Mouse (Mus musculus): ENCODE data around the gene Phlda3.

The Phlda3 gene

DNA sequence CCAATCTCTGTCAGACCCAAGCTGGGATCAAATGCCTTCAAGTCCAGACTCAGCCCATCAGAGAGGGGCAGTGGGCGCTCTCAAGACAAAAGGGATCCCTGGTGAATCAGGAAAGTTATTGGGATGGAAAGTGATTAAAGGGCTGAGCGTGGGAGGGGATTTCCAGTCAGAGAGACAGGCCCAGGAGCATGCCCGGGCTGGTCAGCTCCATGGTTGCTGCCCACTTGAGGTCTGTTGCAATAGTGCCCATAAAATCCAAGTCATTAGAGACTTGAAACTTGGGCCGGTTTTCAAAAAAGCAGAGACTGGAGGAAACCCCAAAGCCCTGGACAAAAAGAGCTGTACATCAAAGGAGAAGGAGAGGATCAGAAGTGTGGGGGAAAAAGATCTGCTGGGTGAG, 6.2 kb upstream of the Phlda3 start:
- DNase-seq (ENCODE audit: low read depth), result no peak

DNA sequence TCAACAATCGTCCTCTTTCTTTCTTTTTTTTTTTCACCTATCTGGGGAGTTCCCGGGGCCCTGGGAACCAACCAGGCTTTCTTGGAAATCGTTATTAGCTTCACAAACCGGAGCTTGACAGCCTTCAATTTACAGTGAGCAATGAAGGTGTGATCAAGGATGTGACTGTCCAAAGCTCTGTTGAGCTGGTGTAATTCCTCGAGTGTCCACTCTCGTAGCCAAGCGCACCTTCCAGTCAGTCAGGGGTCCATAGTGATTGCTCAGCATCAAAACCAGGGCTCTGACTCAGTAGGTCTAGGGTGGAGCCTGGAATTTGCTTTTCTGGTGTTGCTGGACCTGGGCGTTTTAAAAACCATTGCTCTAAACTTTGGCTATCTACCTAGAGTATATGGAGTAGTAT, 5.7 kb upstream of the Phlda3 start:
- no peak for DNase-seq (ENCODE audit: low read depth)

DNA sequence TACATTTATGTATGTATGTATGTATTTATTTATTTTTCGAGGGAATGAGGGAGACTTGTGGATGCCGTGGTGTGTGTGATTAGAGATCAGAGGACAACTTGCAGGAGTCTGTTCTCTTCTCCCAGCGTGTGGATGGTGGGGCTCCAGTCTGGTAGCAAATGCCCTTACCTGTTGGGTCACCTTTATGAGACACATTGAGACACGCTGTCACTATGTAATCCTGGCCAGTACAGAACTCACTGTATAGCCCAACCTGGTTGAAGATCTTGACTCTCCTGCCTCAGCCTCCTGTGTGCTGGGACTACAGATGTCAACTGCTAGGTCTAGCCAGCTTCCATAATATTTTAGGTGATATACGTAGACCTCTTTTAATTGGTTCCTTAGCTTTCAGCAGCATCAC, 4.2 kb upstream of the Phlda3 start:
- DNase-seq (ENCODE audit: low read depth), result no peak

DNA sequence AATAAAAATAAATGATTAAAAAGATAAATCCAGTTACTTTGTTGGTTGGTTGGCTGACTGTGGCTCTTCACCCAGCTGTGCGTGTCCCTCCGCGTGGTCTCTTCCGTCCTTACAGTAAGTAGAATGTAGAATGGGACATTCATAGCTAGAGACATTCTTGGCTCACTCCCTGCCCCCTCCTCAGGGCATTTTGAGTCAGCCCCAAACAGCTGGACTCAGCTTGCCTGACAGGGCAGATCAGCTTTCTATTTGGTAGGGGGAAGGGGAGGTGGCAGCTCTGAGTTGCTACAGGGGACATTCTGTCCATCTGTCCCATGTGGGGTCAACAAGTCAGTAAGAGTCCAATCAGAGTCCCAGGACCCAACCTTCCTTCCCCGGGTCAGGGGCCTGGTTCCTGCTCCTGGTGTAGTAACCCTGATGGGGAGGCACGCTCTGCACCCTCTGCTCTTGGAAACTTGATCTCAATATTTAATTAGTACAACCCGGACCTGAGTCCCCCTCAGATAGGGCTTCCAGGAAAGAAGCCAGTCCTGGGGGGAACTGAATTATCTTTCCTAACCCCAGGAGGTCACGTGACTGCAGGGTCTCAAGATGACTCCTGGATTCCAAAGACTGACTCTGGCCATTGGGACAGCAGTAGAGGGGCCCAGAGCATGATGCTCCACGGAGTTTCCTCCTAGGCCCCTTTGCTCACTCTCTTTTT, 2.3 kb upstream of the Phlda3 start:
- no peak for DNase-seq (ENCODE audit: low read depth)

DNA sequence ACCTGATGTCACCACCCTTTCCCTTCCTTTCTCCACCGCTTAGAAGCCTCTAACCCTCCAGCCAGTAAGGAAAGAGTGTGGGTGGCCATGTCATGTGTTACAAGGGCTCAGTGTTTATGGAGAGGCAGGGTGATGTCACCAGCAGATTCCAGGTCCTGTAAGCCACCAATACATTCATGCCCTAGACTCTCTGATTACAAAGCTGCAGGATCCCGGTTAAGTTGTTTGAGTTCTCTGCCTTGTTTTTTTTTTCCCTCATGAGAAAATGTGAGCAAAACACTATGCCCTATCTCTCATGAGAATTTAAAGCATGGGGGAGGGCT, 1.8 kb upstream of the Phlda3 start:
- no peak for DNase-seq (ENCODE audit: low read depth)

DNA sequence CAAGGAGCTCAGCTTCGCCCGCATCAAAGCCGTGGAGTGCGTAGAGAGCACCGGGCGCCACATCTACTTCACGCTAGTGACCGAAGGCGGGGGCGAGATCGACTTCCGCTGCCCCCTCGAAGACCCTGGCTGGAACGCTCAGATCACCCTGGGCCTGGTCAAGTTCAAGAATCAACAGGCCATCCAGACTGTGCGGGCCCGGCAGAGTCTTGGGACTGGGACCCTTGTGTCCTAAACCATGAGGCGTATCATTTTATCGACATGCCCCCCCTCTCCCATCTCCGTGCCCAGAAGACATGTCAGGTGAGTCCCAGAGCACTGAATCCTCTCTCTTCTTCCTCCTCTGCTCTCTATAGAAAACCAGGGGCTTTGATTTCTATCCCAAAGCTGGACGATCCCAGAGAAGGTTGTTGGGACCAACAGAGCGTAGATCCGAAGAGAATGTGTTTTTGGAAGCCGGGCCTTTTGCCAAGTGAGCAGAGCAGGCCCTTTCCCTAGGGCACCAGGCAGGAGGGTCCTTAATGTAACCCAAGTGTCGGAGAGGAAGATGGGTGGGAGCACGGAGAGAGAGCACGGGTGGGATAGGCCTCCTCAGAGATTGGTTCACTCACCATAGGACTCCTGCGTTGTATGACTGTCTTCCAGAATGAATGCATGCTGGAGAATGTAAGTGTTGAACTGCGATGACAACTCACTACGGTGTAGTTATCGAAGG, 830 bp downstream of the Phlda3 start:
- DNase-seq (ENCODE audit: low read depth), result no peak

DNA sequence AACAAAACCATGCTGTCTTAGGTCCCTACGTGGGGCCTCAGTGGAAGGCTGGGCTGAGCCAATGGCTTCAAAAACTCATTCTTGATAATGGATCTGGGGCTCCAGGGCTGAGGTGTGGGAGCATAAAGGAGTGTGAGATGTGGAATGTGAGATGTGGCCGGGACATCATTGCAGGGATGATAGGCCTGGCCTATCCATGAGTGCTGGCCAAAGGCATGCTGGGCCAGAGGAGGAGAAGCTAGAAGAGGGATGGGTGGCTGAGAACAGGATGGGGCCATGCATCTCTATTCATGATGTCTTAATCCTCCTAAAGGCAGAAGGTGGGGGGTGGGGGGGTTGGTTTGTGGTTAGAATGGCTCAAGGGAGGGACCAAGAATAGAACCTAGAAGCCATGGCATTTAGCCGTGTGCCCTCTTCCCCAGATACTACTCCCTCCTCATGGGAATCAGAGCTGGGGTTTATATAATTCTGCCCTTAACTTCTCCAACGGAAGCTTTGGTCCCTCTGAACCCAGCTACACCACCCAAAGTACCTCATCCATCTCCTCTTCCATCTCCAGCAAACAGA, 1.5 kb downstream of the Phlda3 start:
- peak; percentile 31 for DNase-seq (ENCODE audit: low read depth)

DNA sequence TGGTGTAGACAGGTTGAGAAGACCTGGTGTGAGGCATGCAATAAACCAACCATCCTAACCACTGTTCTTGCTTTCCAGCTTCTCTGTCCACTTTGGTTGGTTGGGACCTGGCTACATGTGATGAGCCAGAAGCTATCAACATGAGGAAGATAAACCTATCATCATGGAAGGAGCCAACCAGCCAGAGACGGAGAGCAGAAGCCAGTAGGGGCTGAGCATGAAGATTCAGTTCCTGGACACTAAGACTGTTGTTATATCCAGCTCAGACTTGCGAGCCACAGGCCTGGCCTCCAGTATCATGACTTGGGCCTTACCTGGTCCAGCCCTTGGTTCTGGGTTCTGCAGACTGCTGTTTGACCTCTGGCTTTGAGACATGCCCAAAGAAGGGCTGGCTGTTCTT, 2.5 kb downstream of the Phlda3 start:
- no peak for DNase-seq (ENCODE audit: low read depth)

DNA sequence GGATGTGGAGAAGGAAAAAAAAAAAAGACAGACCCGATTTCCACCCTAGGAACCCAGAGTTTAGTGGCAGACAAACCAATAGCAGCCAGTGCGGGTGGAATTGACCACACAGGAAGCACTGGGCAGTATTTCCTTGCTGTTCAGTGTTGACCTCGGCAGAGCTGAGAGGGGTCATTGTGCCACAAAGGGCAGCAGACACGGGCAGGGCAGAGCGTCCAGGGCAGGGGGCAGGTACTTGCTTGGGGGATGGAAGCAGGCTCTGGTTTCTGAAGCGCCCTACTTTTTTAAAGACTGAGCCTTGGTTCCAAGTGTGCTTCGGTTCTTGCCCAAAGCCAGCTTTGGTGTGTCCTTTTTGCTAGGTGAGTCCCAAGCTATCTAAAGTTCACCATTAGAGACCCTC, 4.3 kb downstream of the Phlda3 start:
- peak; percentile 53 for DNase-seq (ENCODE audit: low read depth)

DNA sequence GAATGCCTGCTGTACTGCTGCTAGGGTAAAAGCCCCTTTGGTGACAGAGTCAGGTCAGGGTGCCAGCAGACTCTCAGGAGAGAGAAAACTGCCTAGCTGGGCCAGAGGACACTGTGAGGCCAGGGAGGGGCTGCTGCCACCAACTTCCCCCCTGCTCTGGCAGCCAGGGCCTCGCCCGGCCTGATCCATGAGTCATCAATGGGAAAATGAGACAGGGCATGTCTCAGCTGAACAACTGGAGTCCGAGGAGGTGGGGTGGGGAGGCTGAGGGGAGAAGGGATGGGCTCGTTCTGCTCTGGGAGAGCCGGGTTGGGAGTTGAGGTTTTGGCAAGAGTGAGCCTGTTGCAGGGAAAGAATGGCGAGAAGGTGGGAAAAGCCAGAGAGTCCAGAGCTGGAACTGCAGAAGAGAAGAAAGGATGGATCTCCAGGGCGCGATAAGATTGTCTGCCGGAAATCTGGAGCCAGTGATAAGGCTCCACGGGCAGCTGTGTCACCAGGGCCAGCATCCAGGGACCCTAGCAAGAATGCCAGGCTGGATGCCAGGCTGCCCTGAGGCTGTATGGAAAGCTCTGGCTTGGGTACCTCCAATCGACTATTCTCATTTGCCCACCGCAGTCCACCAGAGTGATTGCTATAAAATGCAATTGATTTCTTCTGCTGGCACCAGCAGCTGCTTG, 5.1 kb downstream of the Phlda3 start:
- DNase-seq (ENCODE audit: low read depth), result peak; percentile 88

DNA sequence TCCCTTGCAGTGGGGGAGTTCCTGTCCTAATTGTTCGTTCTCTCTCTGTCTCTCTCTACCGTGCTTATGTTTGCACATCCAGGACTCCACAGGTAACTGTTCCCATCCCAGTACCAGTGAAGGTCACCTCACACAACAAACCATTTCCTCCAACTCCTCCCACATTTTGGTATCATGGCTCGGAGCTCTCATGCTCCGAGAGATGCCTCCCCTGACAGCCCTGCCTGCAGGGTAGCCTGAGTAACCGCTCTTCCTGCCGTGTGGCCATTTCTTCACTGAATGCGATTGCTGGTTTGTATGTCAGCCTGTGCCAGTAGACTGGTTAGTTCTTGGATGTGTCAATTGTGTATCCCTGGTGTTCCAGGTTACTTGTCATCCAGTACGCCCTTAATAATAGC, 5.7 kb downstream of the Phlda3 start:
- peak; percentile 69 for DNase-seq (ENCODE audit: low read depth)

DNA sequence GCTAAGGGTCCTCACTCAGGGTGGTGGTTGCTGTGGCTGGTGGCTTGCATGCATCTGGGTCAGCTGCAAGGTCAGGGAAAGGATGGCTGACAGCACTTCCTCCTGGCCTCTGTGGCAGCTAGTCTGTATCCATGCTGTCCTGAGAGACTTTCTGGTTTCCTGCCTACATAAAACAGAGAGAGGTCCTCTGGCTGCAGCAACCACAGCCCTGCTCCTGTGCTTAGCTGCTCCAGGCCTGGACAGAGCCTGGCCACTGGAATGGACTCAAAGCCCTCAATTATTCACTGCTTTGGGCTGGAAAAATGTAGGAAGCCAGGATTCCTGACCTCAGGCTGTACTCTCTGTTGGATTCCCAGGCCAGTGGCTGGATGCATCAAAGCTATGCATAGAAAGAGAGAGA, 10.7 kb downstream of the Phlda3 start:
- peak; percentile 49 for DNase-seq (ENCODE audit: low read depth)

DNA sequence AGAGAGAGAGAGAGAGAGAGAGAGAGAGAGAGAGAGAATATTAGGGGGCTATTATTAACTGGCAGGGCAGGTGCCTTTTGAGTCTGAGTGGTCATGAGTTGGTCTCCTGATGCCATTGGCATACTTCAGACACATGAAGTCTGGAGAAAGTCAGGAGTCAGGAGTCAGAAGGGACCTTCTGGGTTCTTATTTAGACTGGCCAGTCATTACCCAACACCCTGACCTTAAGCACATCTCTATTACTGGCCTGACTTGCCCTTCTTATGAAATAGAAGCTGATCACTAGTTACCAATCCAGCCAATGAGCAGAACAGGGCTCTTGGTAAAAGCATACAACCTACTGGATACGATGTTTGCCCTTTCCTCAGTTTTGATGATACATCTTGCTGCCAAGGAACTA, 11.1 kb downstream of the Phlda3 start:
- DNase-seq (ENCODE audit: low read depth), result no peak

DNA sequence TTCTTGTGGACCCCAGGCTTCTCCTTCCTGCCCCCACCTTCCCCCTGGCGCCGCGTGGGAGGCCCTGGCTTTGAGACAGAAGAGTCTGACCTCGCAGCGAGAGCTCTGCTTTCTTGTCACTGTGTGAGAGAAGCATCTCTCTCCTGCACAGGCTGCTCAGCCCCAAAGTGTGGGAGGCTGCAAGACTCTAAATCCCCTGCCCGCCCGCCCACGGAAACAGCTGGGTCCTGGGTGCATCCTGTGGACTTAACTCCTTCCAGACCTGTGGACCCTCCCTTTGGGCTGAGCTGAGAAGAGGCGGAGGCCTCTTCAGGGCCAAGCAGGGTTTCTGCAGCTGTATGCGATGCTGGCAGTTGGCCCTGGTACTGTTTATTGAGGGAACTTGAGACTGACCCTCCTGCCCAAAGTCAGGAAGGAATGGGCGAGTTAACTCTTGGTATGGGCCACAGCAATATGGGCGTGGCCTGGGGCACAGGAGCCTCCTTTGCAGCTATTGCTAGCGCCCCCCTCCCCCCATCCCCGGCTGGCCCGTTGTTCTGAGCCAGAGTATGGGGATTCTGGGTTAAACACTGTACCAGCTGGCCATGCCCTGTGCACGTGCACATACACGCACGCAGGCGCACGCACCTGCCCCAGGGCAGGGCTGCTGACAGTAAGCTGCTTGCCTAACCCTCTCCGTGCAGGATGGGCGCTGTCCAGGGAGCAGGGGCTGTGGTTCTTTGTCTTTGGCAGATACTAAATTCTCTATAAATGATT, 13.0 kb downstream of the Phlda3 start, which contains the start of gene Tnni1:
Gene Tnni1, plus strand, starts transcription at position 655 of the 756 bp plus-strand sequence.
- DNase-seq (ENCODE audit: low read depth), result peak; percentile 51

DNA sequence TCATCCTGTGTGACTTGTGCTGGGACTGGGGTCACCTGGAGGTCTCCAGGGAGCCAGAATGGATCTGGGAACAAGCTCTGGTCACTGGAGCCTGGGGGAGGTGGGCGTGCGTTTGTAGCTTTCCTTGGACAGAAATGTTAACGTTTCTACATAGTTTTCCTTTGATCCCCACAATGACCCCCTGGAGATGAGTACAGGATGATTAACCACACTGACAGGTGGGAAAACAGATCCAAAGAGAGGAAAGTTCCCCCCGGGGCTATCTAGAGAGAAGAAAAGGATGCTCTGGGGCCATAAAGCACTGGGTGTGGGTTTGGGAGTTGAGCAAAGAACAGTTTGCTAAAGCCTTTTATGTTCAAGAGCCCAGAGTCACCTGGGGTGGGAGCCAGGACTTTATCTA, 14.7 kb downstream of the Phlda3 start:
- no peak for DNase-seq (ENCODE audit: low read depth)

DNA sequence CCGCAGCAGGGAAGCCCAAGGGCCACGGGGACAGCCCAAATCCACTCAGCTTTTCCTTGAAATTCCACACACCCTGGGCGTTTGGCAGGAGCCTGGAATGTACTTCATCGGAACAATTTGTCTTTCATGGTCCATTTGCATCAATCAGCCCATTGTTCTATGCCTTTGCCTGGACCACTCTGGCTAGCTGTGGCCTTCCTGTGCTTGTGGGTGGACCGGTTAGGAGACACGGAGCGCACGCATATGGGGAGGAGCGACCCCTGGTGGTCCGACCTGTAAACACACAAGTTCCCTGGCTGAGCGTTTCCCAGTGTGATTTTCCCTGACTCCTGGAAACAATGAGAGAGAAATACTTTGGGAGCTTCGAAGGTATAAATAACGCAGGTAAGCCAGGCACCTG, 15.3 kb downstream of the Phlda3 start:
- peak; percentile 65 for DNase-seq (ENCODE audit: low read depth)

DNA sequence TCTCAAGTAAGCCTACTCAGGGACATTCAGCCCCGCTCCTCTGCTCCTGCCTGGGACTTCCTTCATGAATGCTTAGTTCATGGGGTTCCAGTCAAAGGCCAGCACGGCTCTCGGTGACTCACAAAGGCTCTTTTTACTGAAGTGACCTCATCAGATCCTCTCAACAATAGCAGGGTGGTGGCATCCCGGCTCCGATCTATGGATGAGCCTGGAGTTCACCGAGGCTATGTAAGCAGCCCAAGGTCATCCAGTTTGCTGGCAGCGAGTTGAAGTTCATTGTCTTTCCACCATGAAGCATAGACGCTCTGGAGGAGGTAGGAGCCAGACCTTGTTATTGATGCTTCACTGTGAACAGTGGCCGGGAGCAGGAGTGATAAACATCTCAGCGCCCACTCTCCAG, 16.9 kb downstream of the Phlda3 start:
- no peak for DNase-seq (ENCODE audit: low read depth)

DNA sequence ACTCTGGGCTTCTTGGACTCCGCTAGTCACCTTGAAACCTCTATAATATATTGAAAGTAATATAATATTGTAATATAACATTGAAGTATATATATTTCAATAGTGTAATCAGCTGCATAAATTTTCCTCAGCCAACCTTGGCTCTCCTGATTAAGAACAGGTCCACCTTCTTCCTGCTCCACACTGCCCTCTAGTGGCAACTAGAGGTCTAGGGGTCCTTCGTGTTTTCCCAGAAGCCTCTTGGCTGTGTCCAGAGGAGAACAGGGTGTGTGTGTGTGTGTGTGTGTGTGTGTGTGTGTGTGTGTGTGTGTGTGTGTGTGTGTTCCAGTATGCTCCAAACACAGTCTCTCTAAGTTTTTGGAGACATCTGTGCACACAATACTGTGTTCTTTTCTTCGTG, 21.9 kb downstream of the Phlda3 start:
- peak; percentile 91 for DNase-seq (ENCODE audit: low read depth)

DNA sequence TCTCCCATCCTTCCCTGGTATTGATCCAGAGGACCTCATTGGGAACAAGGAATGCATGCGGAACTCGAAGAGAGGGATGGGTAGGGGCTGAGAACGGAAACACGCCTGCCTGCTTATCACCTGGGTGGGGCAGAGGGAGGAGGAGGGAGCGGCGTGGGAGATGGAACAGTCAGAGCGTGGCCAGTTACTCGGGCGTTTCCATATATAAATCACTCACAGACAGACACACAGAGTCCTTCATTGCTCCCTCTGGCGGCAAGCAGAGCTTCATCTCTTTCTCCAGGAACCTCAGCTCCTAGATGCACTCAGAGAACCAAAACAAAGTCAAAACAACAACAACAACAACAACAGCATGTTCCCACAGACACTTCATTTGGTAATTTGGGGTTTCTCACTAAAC, 22.8 kb downstream of the Phlda3 start:
- peak; percentile 69 for DNase-seq (ENCODE audit: low read depth)

DNA sequence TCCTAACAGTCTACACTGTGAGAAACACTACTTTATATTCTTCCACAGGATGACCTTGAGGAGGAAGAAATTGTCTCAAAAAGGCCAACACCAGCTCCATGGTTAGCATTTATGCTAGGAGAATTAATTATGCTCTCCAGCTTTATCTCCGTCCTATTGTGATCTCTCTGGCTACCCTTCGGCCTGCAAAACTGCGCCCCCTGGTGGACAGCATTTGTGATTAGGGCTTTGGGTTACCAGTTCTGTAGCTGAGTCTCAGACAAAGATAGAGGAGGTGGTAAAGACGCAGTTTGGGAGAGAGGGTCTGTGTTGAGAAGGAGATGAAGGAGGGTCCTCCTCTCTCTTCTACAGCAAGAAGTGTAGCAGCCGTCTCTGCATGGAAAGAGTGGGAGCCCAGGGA, 23.9 kb downstream of the Phlda3 start:
- DNase-seq (ENCODE audit: low read depth), result peak; percentile 78

DNA sequence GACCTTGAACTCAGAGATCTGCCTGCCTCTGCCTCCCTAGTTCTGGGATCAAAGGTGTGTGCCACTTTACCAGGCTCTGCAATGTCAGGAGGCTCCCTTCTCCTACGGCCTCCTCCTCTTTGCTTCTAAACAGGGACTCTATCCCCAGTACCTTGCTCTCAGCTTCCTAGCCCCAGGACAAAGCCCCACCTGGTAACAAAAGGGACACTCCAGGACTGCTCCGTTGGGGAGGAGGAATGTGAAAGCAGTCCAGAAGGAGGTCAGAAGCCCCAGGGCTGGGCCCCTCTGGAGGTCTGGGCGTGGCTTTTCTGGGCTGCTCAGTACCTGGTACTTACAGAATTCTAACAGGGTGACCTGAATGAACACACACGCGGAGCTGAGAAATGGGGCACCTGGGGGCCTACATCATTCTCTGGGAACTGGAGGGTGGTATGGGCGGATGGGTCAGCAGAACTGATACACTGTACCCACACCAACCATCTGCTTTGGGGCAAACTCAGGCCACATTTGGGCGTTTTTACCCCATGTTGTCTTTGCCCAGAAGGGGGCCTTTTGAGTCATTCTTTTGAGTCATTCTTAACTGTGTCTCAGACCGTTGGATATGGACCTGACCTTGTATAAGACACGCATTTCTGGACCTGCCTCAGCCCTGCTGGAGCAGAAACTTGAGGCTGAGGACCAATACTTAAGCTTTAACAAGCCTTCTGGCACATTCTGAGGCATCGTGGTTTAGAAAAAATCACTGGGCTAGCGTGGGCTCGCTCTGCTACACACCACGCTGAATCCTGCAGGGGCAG, 26.4 kb downstream of the Phlda3 start:
- DNase-seq (ENCODE audit: low read depth), result no peak
